Mouse (Mus musculus): ENCODE measurements around the gene Misp.

Gene Misp

DNA sequence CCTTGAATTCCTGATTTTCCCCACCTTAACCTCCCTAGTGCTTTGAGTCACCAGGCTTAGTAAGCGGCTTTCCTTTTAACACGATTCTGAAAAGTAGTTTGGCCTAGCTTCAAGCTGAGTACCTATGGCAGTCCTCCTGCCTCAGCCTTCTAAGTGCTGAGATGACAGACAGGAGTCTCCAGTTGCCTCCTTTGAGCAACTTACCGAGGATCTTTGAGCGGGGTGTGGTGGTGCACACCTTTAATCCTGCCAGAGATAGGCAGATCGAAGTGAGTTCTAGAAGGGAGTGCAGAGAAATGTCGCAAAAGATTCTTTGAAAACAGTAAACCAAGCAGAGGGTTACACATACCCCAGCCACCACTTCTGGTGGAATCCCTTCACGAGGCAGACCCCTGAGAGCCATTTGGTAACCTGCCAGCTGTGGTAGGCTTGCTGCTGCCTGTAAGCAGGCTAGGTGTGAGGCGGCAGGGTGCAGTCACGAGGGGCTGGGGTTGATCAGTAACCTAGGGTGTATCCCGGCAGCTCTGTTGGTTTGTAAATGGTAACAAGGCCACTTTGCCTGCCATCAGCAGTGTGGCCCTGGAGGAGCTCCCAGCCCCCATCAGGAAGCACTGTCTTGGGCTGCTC, 34.9 kb downstream of the Misp start:
- DNase-seq (ENCODE audit: low spot score), result no peak

- DNase-seq (ENCODE audit: low spot score), result no peak
These were observed 35.5 kb downstream of the Misp start for GRCm38 (mm10) chr10:79856280-79856679.

DNA sequence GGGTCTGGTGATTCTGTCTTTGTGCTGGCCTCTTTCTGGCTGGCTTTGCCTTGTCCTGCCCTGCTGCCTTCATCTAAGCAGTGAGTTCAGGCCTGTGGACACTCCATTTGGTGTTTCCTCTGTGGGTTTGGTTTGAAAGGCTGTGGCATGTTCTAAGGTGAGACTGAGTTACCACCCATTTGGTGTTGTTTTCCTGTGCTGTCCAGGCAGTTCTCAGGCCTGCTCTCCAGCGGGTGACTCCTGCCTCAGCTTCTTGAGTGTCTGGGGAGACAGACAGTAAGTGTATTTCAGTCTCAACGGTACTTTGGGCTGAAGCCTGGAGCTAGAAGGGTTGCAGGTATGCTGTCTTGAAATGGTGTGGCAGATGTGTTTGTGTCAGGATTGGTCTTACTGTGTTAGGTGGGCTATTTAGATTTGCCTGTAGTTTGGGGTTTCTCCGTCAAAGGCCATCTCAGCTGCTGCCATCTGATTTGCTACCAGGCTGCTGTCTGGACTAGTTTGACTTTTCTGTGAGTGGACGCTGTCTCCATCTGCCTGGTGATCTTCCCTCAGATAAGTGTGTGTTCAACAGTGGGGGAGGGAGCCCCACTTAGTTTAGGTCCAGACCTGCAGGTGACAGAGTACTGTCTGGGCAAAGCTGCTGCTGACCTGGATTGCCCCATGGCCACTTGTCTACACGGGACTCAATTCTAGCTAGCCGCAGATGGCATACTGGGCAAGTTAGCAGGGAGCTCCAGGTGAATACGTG, 36.1 kb downstream of the Misp start:
- DNase-seq (ENCODE audit: low spot score), result no peak

DNA sequence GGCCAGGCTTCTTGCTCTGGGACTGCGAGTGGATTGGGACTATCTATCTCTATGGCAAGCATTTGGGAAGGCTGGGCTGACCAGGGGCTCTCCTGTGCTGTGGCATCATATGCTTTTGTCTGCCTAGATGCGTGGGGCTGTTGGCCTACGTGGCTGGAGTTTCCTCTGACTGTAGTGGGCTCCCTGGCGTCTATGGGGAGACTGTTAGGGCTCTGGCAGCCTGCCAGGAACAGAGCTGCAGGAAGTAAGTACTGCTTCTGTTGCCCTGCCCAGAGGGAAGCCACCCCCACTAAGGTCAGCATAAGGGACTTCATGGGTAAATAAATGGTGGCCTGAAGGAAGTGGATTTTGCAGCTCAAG, 36.6 kb downstream of the Misp start:
- DNase-seq (ENCODE audit: low spot score), result no peak

DNA sequence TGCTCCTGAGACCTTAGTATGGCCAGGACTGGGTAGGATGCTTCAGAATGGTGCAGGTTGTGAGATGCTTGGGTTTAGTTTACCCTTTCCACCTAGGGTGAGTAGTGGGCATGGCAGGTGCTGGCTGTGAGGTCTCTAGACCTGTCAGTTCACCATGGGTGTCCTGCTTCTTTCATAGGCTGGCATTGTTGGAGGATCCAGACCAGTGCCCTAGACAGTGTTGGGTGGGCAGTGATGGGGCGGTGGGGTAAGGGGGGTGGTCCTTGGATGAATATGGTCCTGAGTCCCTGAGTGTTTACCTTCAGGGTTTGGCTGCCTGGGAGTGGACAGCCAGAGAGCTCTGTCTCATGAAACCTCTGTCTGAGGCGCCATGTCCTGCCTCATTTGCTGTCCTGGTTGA, 37.1 kb downstream of the Misp start:
- DNase-seq (ENCODE audit: low spot score), result no peak

- peak; percentile 68 for DNase-seq (ENCODE audit: low spot score)
These were observed 37.8 kb downstream of the Misp start for GRCm38 (mm10) chr10:79858416-79859074.

GRCm38 (mm10) chr10:79859116-79859515, 38.3 kb downstream of the Misp start:
- DNase-seq (ENCODE audit: low spot score), result no peak

DNA sequence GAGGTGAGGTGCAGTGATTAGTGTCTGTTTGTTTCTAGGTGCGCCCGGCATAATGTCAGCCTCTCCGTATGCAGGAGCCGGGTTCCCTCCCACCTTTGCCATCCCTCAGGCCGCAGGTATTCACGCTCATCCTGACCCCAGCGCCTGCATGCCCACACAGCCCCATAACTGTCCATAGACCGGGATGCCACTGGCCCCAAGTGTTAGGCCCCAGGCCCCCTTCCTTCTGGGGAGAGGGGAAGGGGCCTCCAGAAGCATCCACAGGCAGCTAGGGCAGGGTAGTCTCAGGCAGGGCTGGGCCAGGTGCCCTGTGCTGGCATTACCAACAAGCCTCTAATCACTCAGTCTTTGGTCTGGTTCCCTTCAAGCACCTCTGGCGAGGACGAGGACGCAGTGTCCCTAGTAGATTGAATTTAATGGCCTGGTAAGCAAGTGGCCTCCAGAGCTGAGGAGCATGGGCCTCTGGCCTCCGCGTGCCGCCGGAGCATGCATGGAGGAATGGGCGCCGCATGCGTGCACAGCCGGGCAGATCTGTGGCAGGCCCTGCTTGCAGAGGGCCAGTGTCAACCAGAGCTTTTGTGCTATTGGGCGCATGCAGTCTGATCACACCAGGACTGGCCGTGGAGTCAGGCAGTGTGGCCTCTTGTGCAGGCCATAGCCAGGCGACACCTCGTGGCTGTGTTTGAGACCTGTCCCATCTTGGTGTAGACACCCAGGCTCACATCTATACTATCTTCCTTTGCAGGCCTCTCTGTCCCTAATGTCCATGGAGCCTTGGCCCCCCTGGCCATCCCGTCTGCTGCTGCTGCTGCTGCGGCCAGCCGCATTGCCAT, 39.5 kb downstream of the Misp start:
- DNase-seq (ENCODE audit: low spot score), result no peak

DNA sequence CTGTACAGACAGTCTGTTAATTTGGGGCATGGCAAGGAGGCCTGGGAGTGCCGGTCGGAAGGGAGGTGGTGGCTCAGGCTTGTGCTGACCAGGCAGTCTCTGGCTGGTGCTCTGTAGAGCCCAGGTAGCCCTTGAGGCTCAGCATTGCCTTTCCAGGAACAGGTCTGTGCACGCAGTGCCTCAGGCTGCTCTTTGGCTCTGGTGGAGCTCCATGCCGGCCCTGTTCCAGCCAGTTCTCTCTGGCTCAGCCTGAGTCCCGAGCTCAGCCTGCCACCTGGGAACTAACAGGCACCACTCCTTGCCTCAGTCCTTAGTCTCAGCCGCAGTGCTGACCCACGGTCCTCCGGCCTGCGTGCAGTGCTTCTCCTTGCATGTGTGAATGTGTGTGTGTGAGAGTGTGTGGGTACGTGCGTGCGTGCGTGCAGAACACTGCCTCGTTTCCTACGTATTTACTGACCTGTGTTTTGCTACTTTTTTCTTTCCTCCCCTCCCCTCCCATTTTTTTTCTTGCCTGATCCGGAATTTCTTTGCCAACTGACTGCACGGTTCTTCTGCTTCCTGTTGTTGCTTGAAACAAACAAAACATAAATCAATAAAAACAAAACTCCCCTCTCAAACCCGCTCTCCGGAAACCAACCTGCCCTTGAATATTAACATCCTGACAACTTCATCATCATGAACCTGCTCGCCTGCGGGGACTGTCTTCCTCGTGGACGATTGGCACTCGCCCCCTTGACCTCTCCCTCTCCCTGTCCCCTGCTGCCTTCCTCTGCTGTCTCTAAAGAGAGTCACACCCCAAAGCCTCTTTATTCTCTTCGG, 40.6 kb downstream of the Misp start:
- no peak for DNase-seq (ENCODE audit: low spot score)

DNA sequence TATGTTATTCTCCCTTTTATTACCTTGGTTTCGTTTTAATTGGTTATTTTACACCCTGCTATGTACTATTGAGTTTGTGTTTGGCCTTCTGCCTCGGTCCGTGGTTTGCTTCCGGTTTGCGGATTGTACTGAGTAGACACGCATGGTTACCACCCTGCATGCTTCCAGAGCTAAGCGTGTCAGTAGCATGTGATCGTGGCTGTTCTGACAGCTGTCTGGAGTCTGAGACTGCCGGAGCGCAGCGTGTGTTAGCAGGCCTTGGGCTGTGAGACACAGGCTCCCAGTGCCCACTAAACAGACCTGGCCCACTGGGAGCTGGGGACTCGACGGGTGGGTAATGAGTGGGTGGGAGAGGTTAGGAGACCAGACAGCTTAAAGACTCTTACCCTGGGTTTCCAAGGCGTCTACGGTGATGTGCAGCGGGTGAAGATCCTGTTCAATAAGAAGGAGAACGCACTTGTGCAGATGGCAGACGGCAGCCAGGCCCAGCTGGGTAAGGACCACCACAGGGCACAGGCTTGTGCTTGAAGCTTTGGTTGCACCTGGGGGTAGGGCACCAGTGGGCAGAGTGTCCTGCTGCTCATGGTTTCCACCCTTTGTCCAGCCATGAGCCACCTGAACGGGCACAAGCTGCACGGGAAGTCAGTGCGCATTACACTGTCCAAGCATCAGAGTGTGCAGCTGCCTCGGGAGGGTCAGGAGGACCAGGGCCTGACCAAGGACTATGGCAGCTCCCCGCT, 41.4 kb downstream of the Misp start:
- DNase-seq (ENCODE audit: low spot score), result no peak

DNA sequence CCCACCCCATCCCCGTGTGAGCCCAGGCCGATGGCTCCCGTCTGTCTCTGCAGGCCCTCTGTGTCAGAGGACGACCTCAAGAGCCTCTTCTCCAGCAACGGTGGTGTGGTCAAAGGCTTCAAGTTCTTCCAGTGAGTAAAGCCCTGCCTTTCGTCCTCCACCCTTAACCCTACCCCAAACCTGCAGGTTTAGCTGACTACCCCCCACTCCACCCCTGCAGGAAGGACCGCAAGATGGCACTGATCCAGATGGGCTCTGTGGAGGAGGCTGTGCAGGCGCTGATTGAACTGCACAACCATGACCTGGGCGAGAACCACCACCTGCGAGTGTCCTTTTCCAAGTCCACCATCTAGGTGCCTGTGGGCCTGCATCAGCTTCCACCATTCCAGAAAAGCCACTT, 42.1 kb downstream of the Misp start:
- DNase-seq (ENCODE audit: low spot score), result no peak

- DNase-seq (ENCODE audit: low spot score), result no peak
These were observed 43.8 kb downstream of the Misp start for GRCm38 (mm10) chr10:79864351-79865188.

DNA sequence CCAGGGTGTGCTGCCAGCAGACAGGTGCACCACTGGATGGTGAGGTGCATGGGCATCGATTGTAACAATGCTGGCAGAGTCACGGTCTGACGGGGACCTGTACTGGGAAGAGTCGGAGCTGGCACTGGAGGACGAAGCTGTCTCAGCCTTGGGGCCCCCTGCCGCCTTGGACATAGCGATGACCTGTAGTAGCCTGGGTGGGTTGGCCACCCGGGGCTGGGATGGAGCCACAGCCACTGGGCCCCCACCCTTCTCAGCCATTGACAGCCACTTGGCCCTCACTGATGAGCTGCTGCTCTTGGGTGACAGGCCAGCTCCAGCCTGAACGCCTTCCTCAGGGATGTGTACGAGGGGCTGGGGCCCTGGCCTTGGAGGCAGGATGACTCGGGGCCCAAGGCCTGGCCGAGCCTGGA, 44.4 kb downstream of the Misp start:
- no peak for DNase-seq (ENCODE audit: low spot score)

- no peak for DNase-seq (ENCODE audit: low spot score)
These were observed 45.1 kb downstream of the Misp start for GRCm38 (mm10) chr10:79865801-79866295.

DNA sequence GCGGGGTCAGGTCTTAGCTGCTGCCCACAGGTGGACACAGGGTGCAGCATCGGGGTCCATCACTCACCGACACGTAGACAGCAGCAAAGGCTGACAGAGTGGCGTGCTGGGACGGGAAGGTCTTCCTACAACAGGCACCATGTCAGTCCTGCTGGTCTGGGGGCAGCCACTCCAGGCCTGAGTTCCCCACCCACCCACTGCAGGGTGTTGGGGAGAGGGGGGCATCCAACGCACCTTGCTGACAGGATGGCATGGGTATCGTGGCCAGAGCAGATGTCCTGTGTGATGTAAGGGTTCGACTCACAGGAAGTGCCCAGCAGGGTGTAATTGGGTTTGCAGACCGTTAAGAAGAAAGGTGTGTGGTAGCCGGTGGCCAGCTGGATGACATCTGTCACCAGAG, 45.8 kb downstream of the Misp start:
- no peak for DNase-seq (ENCODE audit: low spot score)

- DNase-seq (ENCODE audit: low spot score), result no peak
These were observed 51.1 kb downstream of the Misp start for GRCm38 (mm10) chr10:79871845-79872244.

DNA sequence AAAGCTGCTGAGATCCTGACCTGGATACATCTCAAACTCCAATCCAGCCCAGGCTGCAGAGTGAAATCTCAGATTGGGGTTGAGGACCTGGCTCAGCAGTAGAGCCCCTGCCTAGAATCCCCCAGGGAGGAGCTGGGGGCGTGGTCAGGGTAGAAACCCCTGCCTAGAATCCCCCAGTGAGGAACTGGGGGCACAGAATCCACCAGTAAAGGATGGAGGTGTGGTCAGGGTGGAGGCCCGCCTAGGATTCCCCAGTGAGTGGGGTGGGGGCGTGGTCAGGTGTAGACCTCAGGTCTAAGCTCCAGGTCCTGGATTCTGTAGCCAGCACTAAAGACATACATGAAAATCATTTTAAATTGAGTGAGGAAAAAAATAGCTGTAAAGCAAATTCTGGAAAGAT, 52.1 kb downstream of the Misp start:
- DNase-seq (ENCODE audit: low spot score), result no peak

GRCm38 (mm10) chr10:79873313-79873712, 52.5 kb downstream of the Misp start:
- DNase-seq (ENCODE audit: low spot score), result no peak

DNA sequence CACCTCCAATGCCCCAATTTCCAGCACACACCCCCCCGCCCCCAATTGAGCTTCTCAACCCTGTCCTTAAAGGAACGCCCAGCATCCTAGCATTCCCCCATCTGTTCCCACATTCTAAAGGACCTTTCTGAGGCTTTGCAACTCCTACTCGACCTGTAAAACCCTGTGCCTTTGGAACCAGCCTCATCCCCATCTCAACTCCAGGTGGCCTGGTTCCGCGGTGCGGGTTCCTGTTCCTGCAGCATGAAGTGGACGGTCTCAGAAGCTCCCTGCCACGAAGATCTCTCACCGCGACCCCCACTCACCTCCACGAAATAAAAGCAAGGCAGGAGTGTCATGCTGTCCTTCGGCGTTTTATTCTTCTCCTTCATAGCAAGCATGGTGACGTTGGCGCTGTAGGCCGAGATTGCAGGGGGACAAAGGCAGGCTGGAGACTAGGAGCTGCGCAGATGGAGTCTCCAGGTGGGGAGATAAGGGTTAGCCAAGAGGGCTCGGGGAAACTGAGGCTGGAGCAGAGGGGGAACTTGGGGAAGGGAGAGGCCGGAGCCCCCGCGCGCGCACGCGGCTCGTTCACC, 53.0 kb downstream of the Misp start:
- DNase-seq (ENCODE audit: low spot score), result no peak
